Mouse (Mus musculus) kidney, embryonic 15.5 days (tissue): ENCODE data around the gene Mrps34. TPM values are rescaled to one million over a fixed set of nuclear protein-coding genes. Genes with fewer than 3 reads are reported as not detected.

ENCODE experiments used
- polyA plus RNA-seq: library from polyadenylated mRNA; unstranded; fragments of >200 nt; fragmentation: Nextera tagmentation; extraction: Ambion mirVana; gene quantifications from 2 replicates; pipeline ENCODE4 v1.2.1, GENCODE M21; 2015

The Mrps34 gene
- polyA plus RNA-seq, 1 experiment from 2014 or later, result 105 TPM

Other genes with a start within 250 kb of the Mrps34 start
- gene Slc9a3r2, start 244.8 kb upstream of the Mrps34 start, polyA plus RNA-seq, result 101 and 106 TPM in 2 replicates
- gene Npw, start 236.7 kb upstream of the Mrps34 start, polyA plus RNA-seq, result 0.35 and 0.43 TPM in 2 replicates
- 23.9 and 27.6 TPM in 2 replicates for gene Zfp598, start 225.4 kb upstream of the Mrps34 start, polyA plus RNA-seq
- gene Syngr3, start 205.2 kb upstream of the Mrps34 start, polyA plus RNA-seq, result 2.4 and 4.6 TPM in 2 replicates
- 45.6 and 49.5 TPM in 2 replicates for gene Gfer, start 199.0 kb upstream of the Mrps34 start, polyA plus RNA-seq
- 1.5 and 3.4 TPM in 2 replicates for gene Noxo1, start 198.9 kb upstream of the Mrps34 start, polyA plus RNA-seq
- 85.0 and 94.5 TPM in 2 replicates for gene Tbl3, start 187.5 kb upstream of the Mrps34 start, polyA plus RNA-seq
- 0.18 TPM in 1 of 2 replicates, not detected in the other for gene Rnf151, start 177.1 kb upstream of the Mrps34 start, polyA plus RNA-seq
- 1,520 and 1,607 TPM in 2 replicates for gene Rps2, start 177.0 kb upstream of the Mrps34 start, polyA plus RNA-seq
- gene Ndufb10, start 170.6 kb upstream of the Mrps34 start, polyA plus RNA-seq, result 237 and 238 TPM in 2 replicates
- gene Rpl3l, start 167.3 kb upstream of the Mrps34 start, polyA plus RNA-seq, result not detected in 2 replicates
- 29.9 and 31.8 TPM in 2 replicates for gene Msrb1, start 158.5 kb upstream of the Mrps34 start, polyA plus RNA-seq
- gene Hs3st6, start 142.1 kb upstream of the Mrps34 start, polyA plus RNA-seq, result 26.0 and 28.4 TPM in 2 replicates
- gene Meiob, start 90.8 kb upstream of the Mrps34 start, polyA plus RNA-seq, result 0.13 TPM in 1 of 2 replicates, not detected in the other
- 52.3 and 53.4 TPM in 2 replicates for gene Hagh, start 55.0 kb upstream of the Mrps34 start, polyA plus RNA-seq
- 39.3 and 40.8 TPM in 2 replicates for gene Fahd1, start 44.8 kb upstream of the Mrps34 start, polyA plus RNA-seq
- 1.7 and 2.1 TPM in 2 replicates for gene Igfals, start 29.1 kb upstream of the Mrps34 start, polyA plus RNA-seq
- 54.2 and 57.8 TPM in 2 replicates for gene Nubp2, start 8.8 kb upstream of the Mrps34 start, polyA plus RNA-seq
- 40.6 and 43.7 TPM in 2 replicates for gene Spsb3, start 8.5 kb upstream of the Mrps34 start, polyA plus RNA-seq
- gene Eme2, start within 50 bp of the Mrps34 start, polyA plus RNA-seq, result 31.5 and 33.1 TPM in 2 replicates
- gene Nme3, start 1.4 kb downstream of the Mrps34 start, polyA plus RNA-seq, result 77.2 and 80.0 TPM in 2 replicates
- gene Mapk8ip3, start 41.9 kb downstream of the Mrps34 start, polyA plus RNA-seq, result 24.3 and 31.1 TPM in 2 replicates
- gene Jpt2, start 65.6 kb downstream of the Mrps34 start, polyA plus RNA-seq, result 219 and 228 TPM in 2 replicates
- gene Cramp1l, start 120.7 kb downstream of the Mrps34 start, polyA plus RNA-seq, result 6.6 and 8.1 TPM in 2 replicates
- gene Ift140, start 121.0 kb downstream of the Mrps34 start, polyA plus RNA-seq, result 19.2 and 27.6 TPM in 2 replicates
- gene Tmem204, start 188.5 kb downstream of the Mrps34 start, polyA plus RNA-seq, result 29.6 and 31.6 TPM in 2 replicates
- 44.4 and 45.3 TPM in 2 replicates for gene Telo2, start 220.9 kb downstream of the Mrps34 start, polyA plus RNA-seq
- gene Ptx4, start 225.6 kb downstream of the Mrps34 start, polyA plus RNA-seq, result 0.16 and 0.24 TPM in 2 replicates
- 20.7 and 24.6 TPM in 2 replicates for gene Clcn7, start 238.3 kb downstream of the Mrps34 start, polyA plus RNA-seq